Mouse (Mus musculus): ENCODE measurements around the gene Gtf2ird2.
A peak's percentile ranks its signal among the peaks of the same experiment; 100 is the strongest.

DNA sequence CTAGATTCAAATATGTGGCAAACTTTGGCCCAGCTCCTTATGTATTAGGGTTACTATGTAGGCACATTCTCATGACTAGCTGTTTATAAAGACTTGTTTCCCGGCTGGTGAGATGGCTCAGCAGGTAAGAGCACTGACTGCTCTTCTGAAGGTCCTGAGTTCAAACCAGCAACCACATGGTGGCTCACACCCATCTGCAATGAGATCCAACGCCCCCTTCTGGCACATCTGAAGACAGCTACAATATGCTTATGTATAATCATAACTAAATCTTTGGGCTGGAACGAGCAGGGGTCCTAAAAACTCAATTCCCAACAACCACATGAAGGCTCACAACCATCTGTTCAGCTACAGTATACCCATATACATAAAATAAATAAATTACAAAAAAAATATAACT, 70.0 kb downstream of the Gtf2ird2 start:
- peak; percentile 14; the same call in 1 of the 2 replicates for TF ChIP-seq CTCF (conservative IDR thresholded peaks at IDR 0.05; ENCODE audit: low read length)
- TF ChIP-seq NANOG (IDR thresholded peaks at IDR 0.05; ENCODE audit: borderline replicate concordance, low read length), result no peak
